Mouse (Mus musculus): ENCODE results near the gene Fcnb.

Gene Fcnb

GRCm38 (mm10) chr2:28084768-28085167, at the start of gene Fcnb:
TSS of gene Fcnb (minus strand) at chr2:28084885.
- in situ Hi-C loops (cut with MboI; ENCODE audit: low pct_unique_long_range_greater_than_20kb in 1 of 2, low sequenced_read_pairs in 2 of 2, unreplicated experiment in 1 of 2) = no loop called here

DNA sequence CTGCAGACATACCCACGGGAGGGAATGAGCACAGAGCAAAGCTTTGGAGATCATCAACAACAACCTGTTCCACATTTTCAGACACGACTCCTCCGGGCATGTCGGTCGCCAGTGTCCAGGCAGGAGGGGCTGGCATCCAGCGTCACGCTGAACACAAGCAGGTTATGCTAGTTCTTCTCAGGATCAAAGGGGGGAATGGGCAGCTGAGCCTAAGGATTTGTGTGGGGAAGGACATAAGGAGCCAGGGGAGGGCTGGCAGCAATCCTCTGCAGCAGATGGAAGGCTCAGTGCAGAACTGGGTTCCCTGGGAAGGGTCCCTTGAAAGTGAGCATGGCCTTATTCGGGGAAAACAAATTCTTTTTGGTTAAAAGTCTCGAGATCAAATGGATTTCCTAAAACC, 49.1 kb upstream of the Fcnb start:
- in situ Hi-C loops (cut with MboI; ENCODE audit: low pct_unique_long_range_greater_than_20kb in 1 of 2, low sequenced_read_pairs in 2 of 2, unreplicated experiment in 1 of 2) = no loop called here

GRCm38 (mm10) chr2:28132117-28132516, 47.4 kb upstream of the Fcnb start:
- in situ Hi-C loops (cut with MboI; ENCODE audit: low pct_unique_long_range_greater_than_20kb in 1 of 2, low sequenced_read_pairs in 2 of 2, unreplicated experiment in 1 of 2) = no loop called here

- in situ Hi-C loops (cut with MboI; ENCODE audit: low pct_unique_long_range_greater_than_20kb in 1 of 2, low sequenced_read_pairs in 2 of 2, unreplicated experiment in 1 of 2) = no loop called here
These were observed 42.2 kb upstream of the Fcnb start for GRCm38 (mm10) chr2:28126763-28127438.

- in situ Hi-C loops (cut with MboI; ENCODE audit: low pct_unique_long_range_greater_than_20kb in 1 of 2, low sequenced_read_pairs in 2 of 2, unreplicated experiment in 1 of 2) = no loop called here
These were observed 39.2 kb upstream of the Fcnb start for GRCm38 (mm10) chr2:28123910-28124309.

DNA sequence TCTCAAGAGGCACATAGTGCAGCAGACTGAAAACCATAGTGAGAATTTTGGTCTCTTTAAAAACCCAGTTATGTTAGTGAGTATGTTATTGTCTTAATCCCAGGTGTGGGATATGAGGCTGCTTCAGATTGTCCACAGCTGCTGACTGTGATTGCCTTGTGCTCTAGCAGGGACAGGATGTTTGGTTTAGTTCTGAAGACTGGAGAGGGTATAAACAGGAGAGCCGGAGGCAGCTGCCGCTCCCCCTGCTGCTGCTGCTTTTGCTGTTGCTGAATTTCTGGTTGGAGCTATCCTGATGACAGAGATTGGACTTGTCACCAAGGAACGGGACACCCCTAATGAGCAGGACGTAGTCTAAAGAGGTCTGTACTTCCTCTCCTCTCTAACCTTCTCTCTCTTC, 36.6 kb upstream of the Fcnb start:
- in situ Hi-C loops (cut with MboI; ENCODE audit: low pct_unique_long_range_greater_than_20kb in 1 of 2, low sequenced_read_pairs in 2 of 2, unreplicated experiment in 1 of 2) = no loop called here

- in situ Hi-C loops (cut with MboI; ENCODE audit: low pct_unique_long_range_greater_than_20kb in 1 of 2, low sequenced_read_pairs in 2 of 2, unreplicated experiment in 1 of 2) = no loop called here
These were observed 35.7 kb upstream of the Fcnb start for GRCm38 (mm10) chr2:28120342-28120741.

DNA sequence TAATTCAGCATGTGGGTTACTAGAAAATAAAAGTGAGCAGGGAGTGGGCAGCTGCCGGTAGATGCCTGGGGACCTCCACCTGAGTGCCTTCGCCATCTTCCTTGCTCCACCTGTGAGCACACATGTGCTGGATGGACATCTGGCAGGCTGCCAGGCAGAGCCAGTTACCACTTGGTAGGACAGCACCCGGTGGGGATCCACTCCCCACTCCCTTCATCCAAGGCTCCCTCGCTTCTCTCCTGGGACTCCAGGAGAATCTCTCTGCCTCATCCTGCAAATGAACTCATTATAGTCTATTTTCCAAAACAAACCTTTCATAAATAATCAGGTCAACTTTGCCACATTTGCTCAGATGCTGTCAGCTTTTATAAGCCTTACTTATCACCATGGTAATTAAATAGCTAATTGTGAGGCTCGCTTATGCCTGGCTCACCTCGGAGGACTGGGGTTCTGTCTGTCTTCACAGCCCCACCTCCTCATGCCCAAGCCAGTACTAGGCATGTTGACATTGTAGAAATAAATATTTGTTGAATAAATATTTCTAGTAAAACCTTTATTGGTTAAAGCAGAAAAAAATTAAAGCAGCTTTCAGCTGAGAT, 33.9 kb upstream of the Fcnb start:
- in situ Hi-C loops (cut with MboI; ENCODE audit: low pct_unique_long_range_greater_than_20kb in 1 of 2, low sequenced_read_pairs in 2 of 2, unreplicated experiment in 1 of 2) = no loop called here

GRCm38 (mm10) chr2:28117490-28118308, 33.0 kb upstream of the Fcnb start:
- in situ Hi-C loops (cut with MboI; ENCODE audit: low pct_unique_long_range_greater_than_20kb in 1 of 2, low sequenced_read_pairs in 2 of 2, unreplicated experiment in 1 of 2) = no loop called here

GRCm38 (mm10) chr2:28108763-28109162, 24.1 kb upstream of the Fcnb start:
- in situ Hi-C loops (cut with MboI; ENCODE audit: low pct_unique_long_range_greater_than_20kb in 1 of 2, low sequenced_read_pairs in 2 of 2, unreplicated experiment in 1 of 2) = no loop called here

GRCm38 (mm10) chr2:28106002-28106401, 21.3 kb upstream of the Fcnb start:
- in situ Hi-C loops (cut with MboI; ENCODE audit: low pct_unique_long_range_greater_than_20kb in 1 of 2, low sequenced_read_pairs in 2 of 2, unreplicated experiment in 1 of 2) = no loop called here

DNA sequence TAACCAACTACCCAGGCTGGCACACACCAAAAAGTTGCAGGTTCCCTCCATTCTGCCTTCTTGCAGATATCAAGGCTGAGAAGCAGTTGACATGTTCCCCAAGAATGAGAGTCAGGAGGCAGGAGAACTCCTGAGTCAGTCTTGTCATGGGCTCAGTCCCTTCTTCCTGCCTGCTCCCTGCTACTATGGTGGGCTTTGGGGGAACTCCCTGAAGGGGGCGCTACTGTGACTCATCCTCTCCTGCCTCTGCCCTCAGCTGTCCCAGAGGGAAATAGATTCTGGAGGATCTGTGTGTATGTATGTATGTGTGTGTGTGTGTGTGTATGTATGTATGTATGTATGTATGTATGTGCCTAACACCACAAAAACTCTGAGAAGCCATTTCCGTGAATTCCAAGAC, 19.0 kb upstream of the Fcnb start:
- in situ Hi-C loops (cut with MboI; ENCODE audit: low pct_unique_long_range_greater_than_20kb in 1 of 2, low sequenced_read_pairs in 2 of 2, unreplicated experiment in 1 of 2) = no loop called here

- in situ Hi-C loops (cut with MboI; ENCODE audit: low pct_unique_long_range_greater_than_20kb in 1 of 2, low sequenced_read_pairs in 2 of 2, unreplicated experiment in 1 of 2) = no loop called here
These were observed 17.2 kb upstream of the Fcnb start for GRCm38 (mm10) chr2:28101892-28102291.

DNA sequence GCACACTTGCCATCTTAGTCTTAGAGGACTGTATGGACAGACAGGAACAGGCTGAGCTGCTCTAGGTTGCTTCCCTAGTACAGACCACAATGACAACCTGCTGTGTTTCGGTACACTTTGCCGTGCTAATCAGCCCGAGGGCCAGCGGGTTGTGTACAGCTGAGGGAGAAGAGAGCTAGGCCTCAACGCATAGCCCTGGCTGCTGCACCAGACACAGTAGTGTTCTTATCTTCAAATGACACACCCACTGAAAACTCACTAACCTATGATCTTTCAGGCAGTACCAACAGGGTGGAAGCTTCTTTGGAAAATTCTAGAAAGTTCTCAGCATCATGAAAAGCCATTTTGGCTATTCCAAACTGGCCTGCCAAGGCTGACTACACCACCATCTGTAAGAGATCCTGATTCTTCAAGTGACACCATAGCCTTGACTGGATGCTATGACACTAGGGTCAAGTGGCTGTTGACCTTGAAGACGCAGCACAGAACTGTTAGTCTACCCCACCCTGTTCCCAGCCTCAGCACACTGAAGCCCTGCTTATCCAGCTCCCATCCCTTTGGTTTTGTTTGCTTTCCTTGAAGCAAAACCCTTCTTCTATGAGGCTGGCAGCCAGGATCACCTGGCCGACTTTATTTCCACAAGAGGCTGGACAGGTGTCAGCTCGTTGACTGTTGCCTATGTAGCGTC, 16.3 kb upstream of the Fcnb start:
- in situ Hi-C loops (cut with MboI; ENCODE audit: low pct_unique_long_range_greater_than_20kb in 1 of 2, low sequenced_read_pairs in 2 of 2, unreplicated experiment in 1 of 2) = no loop called here

DNA sequence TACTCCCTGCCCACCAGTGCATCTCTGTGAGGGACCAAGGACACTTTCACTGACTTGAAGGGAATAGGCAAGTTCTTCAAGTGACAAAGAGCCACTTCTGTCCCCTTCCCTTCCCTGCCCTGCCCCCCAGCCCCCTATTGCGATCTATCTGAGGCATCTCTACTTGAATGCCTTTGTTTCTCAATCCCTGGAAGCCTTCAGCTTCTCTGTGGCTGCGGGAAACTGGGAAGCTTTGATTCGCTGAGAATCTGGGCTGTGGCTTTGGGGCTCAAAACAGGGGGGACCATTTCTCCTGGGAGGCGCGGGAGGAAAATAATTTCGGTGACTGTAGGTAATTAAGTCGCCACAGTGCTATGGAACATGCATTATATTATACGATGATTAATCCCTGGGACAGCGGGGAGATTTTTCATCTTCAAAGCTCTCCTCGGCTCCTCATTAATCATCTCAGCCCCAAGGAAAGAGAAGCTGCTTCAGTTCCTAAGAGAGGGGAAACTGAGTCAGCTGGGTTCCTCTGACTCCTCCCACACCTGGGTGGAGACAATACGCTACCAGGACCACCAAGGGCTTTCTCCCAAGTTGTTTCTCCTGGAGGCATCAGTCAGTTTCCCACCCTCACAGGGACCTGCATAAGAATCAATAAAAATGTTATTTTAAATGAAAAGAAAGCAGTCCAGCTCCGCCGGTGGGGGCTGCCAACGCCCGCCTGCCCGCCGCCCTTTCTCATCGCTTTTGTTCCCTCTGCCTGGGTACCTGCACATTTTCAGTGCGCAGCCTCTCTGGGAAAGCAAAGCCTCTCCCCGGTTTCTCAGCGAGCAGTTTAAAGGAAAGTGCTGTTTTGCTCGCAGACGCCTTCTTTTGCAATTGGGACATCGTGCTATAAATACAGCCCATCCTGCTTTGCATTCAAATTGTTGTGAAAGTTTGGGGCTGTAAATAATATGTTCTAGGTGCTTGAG, 14.1 kb upstream of the Fcnb start:
- in situ Hi-C loops (cut with MboI; ENCODE audit: low pct_unique_long_range_greater_than_20kb in 1 of 2, low sequenced_read_pairs in 2 of 2, unreplicated experiment in 1 of 2) = no loop called here

DNA sequence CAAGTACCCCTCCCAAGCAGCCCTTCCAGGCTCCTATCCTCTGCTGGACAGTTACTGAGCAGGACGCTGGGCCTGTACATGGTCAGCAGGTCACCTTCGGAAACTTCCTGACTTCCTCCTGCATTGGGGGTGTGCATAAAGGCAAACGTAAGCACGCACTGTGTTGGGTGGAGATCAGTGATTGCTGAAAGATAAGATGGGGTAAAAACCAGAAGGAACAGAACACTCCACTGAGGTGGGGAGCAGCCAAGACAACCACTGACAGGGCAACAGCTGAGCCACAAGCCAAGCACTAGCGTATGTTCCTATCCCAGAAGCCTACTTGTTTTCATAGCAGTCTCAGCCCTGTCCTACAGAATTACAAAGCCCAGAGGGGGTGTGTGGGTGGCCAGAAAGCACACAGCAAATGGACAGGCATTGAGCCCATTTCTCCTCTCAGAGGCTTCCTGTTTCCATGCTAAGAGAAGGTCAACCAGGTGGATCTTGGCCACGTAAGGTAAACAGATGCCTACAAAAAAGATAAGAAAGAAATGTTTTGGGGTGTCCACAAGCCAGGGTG, 12.1 kb upstream of the Fcnb start:
- in situ Hi-C loops (cut with MboI; ENCODE audit: low pct_unique_long_range_greater_than_20kb in 1 of 2, low sequenced_read_pairs in 2 of 2, unreplicated experiment in 1 of 2) = no loop called here

DNA sequence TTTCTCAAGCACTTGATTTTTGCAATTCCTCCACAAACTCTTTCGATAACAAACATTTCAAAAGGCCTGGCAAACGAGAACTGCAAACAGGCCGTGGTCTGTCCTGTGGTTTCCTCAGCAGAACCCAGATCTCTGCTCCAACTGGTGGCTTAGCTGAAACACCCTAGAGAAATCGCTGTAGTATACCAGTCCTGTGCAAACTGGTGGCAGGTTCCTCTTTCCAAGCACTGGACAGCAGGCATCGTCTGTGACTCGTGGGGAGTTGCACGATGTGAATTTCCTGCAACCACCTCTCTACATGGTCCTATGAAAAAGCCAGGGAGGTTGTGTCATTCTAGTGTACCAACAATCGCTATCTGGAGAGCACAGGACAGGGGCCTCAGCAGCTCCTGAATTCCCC, 7.4 kb upstream of the Fcnb start:
- in situ Hi-C loops (cut with MboI; ENCODE audit: low pct_unique_long_range_greater_than_20kb in 1 of 2, low sequenced_read_pairs in 2 of 2, unreplicated experiment in 1 of 2) = no loop called here

GRCm38 (mm10) chr2:28091042-28091441, 6.4 kb upstream of the Fcnb start:
- in situ Hi-C loops (cut with MboI; ENCODE audit: low pct_unique_long_range_greater_than_20kb in 1 of 2, low sequenced_read_pairs in 2 of 2, unreplicated experiment in 1 of 2) = no loop called here

All from mouse embryonic stem cell (cell line).